Mouse (Mus musculus): Measurements from ENCODE around the gene Prrt1. TPM values are rescaled to one million over a fixed set of nuclear protein-coding genes. Genes with fewer than 3 reads are reported as not detected.

Prrt1 gene
- polyA plus RNA-seq, 1 experiment from 2014 or later: 0.64 TPM

DNA sequence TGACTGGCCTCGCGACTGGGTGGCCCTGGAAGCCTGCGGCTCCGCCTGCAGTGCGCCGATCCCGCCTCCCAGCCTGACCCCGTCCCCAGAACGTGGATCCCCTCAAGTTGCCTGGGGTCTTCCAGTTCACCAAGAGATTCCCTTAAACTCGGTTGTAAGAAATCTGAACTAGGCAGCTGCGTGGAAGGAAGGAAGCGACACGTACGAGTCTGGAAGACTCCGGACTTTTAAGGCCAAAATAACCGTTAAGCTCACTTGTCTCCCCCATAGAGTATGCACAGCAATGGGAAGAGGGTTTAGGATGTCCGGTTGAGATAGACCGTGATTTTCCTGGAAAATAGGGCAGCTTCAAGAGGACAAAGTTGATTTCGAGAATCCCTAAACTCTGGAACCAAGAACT lies 41.5 kb upstream of the Prrt1 start:
- Histone ChIP-seq H3K36me3 (ENCODE audit: control insufficient read depth, insufficient read depth, low read length) (no peaks in the 10 kb centered on the region), H3K4me2 (ENCODE audit: low read depth, low read length) (peak overlapping the region; percentile 99), H3K4me3 (ENCODE audit: low read depth, low read length) (peak overlapping the region; percentile 80), H3K4me1 (ENCODE audit: control insufficient read depth, insufficient read depth, low read length) (peaks cover 42% of the 10 kb centered on the region), H3K9me3 (ENCODE audit: control insufficient read depth, low read length) (no peaks in the 10 kb centered on the region), H3K9ac (ENCODE audit: low read depth, low read length) (peak overlapping the region; percentile 96), H3K27ac (replicated peaks; ENCODE audit: low read depth, low read length) (peak overlapping the region; percentile 97), H3K27me3 (replicated peaks; ENCODE audit: control insufficient read depth, insufficient read depth, low read length) (no peaks in the 10 kb centered on the region)
- no peak for DNase-seq (ENCODE audit: low spot score)
- no peak for ATAC-seq (ENCODE audit: low read depth)
- 4% methylated on average over 19 of the region's 19 CpGs for WGBS

DNA sequence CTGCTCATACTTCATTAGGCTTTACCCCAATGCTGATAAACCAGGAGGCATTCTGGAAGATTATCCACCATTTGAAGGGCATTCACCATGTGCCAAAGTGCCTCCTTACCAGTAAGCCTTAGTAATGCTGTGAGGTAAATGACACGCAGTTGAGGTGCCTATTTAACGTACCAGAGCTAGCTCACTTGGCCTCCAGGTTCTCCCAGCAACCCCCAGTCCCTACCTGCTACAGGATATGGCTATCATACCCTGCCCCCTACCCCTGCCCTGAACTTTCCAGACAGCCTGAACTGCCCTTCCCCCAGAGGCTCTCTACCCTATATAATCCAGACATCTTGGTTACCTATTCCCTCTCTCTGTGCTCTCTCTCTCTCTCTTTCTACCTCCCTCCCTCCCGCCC lies 40.6 kb upstream of the Prrt1 start:
- Histone ChIP-seq H3K36me3 (ENCODE audit: control insufficient read depth, insufficient read depth, low read length) (no peaks in the 10 kb centered on the region; the same call in 1 of the 2 replicates), H3K9ac (ENCODE audit: low read depth, low read length) (no peak overlapping the region), H3K4me3 (ENCODE audit: low read depth, low read length) (peak overlapping the region; percentile 80; the same call in 1 of the 2 replicates), H3K27ac (replicated peaks; ENCODE audit: low read depth, low read length) (no peak overlapping the region), H3K27me3 (replicated peaks; ENCODE audit: control insufficient read depth, insufficient read depth, low read length) (no peaks in the 10 kb centered on the region), H3K9me3 (ENCODE audit: control insufficient read depth, low read length) (no peaks in the 10 kb centered on the region), H3K4me2 (ENCODE audit: low read depth, low read length) (no peak overlapping the region), H3K4me1 (ENCODE audit: control insufficient read depth, insufficient read depth, low read length) (peaks cover 42% of the 10 kb centered on the region)
- 56% methylated on average over 3 of the region's 3 CpGs for WGBS
- no peak for ATAC-seq (ENCODE audit: low read depth)
- DNase-seq (ENCODE audit: low spot score): no peak

DNA sequence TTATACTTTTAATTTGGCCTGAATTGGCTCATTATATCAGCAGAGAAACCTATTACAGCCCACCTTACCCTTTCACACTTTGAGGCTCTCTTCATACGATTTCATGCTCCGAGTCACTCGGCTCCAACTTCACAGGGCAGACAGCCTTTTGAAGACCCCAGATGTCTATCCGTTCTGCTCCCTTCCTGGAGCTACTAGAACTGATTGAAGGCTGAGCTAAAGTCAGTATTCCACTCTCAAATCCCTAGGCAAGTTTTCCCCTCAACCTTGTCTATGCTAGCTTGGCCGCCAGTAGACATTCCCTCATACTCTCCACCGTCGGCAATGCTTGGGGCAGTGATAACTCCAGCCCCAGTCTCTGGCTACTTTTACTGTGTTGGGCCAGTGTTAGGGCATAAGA lies 40.1 kb upstream of the Prrt1 start:
- no peaks in the 10 kb centered on the region for H3K27me3 ChIP-seq (replicated peaks; ENCODE audit: control insufficient read depth, insufficient read depth, low read length)
- 36% methylated on average over 7 of the region's 7 CpGs for WGBS
- no peak for DNase-seq (ENCODE audit: low spot score)
- no peak for ATAC-seq (ENCODE audit: low read depth)
- H3K9me3 ChIP-seq (ENCODE audit: control insufficient read depth, low read length): no peaks in the 10 kb centered on the region
- H3K27ac ChIP-seq (replicated peaks; ENCODE audit: low read depth, low read length): no peak overlapping the region
- H3K36me3 ChIP-seq (ENCODE audit: control insufficient read depth, insufficient read depth, low read length): peaks cover 3% of the 10 kb centered on the region
- no peak overlapping the region for H3K4me3 ChIP-seq (ENCODE audit: low read depth, low read length)
- H3K4me2 ChIP-seq (ENCODE audit: low read depth, low read length): peak overlapping the region; percentile 67; the same call in 1 of the 2 replicates
- no peak overlapping the region for H3K9ac ChIP-seq (ENCODE audit: low read depth, low read length)
- H3K4me1 ChIP-seq (ENCODE audit: control insufficient read depth, insufficient read depth, low read length): peaks cover 47% of the 10 kb centered on the region

DNA sequence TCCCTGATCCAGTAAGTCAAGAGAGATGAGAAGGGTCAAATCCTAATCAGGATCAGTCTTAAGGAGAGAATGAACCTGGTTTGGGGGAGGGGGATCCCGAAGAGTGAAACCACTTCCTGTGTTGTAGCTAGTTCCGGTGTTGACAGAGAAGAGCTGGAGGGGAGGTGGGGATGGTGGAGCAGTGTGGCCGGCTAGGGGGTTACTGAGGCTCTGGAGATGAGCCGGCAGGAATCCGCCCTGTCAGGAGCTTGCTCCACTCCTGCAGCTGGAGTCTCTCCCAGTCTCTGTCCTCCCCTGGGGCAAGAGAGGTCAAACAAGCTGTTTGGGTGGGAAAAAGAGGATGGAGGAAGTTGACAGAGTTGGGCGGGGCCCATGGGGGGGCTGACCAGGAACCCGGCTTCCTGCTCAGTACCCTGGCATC lies 39.6 kb upstream of the Prrt1 start, which contains the start of gene Gpsm3:
Gene Gpsm3, plus strand, starts transcription at position 126 of the 421 bp plus-strand sequence.
- no peak within 1 kb of the TSS; the same call in 1 of the 2 replicates for H3K4me3 ChIP-seq (ENCODE audit: low read depth, low read length)
- peak within 1 kb of the TSS; percentile 99 for H3K27ac ChIP-seq (replicated peaks; ENCODE audit: low read depth, low read length)
- 17% methylated on average over 6 of the region's 7 CpGs for WGBS
- H3K9me3 ChIP-seq (ENCODE audit: control insufficient read depth, low read length): no peaks in the 10 kb centered on the region
- no peak within 1 kb of the TSS for H3K9ac ChIP-seq (ENCODE audit: low read depth, low read length)
- peak within 1 kb of the TSS; percentile 67 for H3K4me2 ChIP-seq (ENCODE audit: low read depth, low read length)
- H3K27me3 ChIP-seq (replicated peaks; ENCODE audit: control insufficient read depth, insufficient read depth, low read length): no peaks in the 10 kb centered on the region
- no peak for ATAC-seq (ENCODE audit: low read depth)
- H3K36me3 ChIP-seq (ENCODE audit: control insufficient read depth, insufficient read depth, low read length): peaks cover 8% of the 10 kb centered on the region
- H3K4me1 ChIP-seq (ENCODE audit: control insufficient read depth, insufficient read depth, low read length): peaks cover 52% of the 10 kb centered on the region
- peak; percentile 42 for DNase-seq (ENCODE audit: low spot score)

DNA sequence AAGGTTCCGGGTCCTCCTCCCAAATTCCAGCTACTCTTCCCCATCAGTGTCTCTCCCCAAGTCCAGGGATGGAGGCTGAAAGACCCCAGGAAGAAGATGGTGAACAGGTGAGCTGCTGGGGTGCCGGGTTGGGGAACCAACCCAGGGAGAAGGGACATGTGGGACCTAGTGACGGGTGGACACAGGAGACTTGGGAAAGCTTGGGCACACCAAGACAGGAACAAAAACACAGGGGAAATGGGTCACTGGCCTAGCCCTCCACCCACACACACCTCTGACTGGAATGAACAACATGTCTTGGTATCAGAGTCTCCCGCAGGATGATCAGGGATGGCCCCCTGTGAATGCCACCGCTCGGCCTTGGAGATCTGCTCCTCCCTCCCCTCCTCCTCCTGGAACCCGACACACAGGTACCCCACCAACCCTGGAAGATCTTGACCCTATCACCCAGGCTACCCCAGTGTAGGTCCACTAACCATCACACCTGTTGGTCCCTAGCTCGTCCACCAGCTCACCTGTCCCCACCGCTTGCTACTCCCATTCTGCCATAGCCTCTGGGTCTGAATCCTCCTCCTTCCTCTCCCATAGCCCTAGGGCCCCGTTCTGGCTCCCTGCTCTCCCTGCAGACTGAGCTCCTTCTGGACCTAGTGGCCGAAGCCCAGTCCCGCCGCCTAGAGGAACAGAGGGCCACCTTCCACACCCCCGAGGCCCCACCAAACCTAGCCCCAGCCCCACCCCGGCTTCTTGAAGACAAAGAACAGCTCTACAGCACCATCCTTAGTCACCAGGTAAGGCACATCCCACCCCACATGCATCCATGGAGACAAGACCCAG lies 39.0 kb upstream of the Prrt1 start:
- ATAC-seq (ENCODE audit: low read depth) (no peak), DNase-seq (ENCODE audit: low spot score) (no peak)
- Histone ChIP-seq H3K4me3 (ENCODE audit: low read depth, low read length) (no peak overlapping the region), H3K4me2 (ENCODE audit: low read depth, low read length) (peak overlapping the region; percentile 67), H3K36me3 (ENCODE audit: control insufficient read depth, insufficient read depth, low read length) (peaks cover 15% of the 10 kb centered on the region), H3K9ac (ENCODE audit: low read depth, low read length) (0 out of 2 replicates have a peak overlapping the region, but pooled peaks have one; percentile 98), H3K27ac (replicated peaks; ENCODE audit: low read depth, low read length) (peak overlapping the region; percentile 99; the same call in 1 of the 2 replicates), H3K4me1 (ENCODE audit: control insufficient read depth, insufficient read depth, low read length) (peaks cover 53% of the 10 kb centered on the region), H3K27me3 (replicated peaks; ENCODE audit: control insufficient read depth, insufficient read depth, low read length) (no peaks in the 10 kb centered on the region), H3K9me3 (ENCODE audit: control insufficient read depth, low read length) (no peaks in the 10 kb centered on the region)
- WGBS: 59% methylated on average over 15 of the region's 15 CpGs

DNA sequence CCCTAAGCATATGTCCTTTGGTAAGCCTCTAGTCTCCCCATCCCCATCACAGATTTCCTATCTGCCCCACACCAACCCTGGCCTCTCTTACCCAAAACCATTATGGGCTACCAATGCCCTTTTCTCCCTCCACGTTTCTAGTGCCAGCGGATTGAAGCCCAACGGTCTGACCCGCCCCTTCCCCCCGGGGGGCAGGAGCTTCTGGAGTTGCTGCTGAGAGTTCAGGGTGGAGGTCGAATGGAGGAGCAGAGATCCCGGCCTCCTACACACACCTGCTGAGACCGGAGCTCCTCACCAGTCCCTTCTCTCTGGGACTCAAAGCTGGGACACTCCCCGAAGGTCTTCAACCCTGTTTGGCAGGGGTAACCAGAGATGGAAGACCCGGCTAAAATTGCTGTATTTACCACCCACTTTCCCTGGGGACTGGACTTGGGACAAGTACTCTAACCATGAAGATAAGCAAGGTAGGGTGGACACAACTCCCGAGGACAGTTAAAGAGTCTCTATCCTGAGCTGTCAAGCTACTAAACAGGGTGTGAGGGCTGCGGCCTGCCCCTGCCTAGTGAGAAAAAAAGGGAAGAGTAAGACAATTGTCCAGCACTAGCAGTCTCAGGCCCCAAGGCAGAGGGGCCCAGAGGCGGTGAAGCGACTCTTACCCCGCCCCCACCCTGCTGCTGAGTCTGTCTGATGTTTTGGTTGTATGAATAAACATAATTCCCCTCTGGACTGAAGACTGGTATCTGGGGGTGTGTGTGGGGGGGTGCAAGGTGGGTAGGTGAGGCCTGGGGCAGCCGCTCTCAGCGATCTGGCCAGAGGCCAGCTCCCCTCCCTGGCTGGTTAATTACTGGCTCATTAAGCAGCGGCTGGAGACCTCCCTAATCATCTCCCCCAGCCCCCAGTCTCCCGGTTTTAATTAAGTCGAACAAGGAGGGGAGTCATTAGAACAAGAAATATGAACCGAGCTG lies 38.0 kb upstream of the Prrt1 start, which contains the start of gene Pbx2:
Gene Pbx2, plus strand, starts transcription at position 238 of the 965 bp plus-strand sequence.
- Histone ChIP-seq H3K4me2 (ENCODE audit: low read depth, low read length) (peak within 1 kb of the TSS; percentile 67), H3K9ac (ENCODE audit: low read depth, low read length) (peak within 1 kb of the TSS; percentile 98), H3K4me1 (ENCODE audit: control insufficient read depth, insufficient read depth, low read length) (peaks cover 47% of the 10 kb centered on the region), H3K36me3 (ENCODE audit: control insufficient read depth, insufficient read depth, low read length) (peaks cover 24% of the 10 kb centered on the region), H3K9me3 (ENCODE audit: control insufficient read depth, low read length) (no peaks in the 10 kb centered on the region), H3K4me3 (ENCODE audit: low read depth, low read length) (peak within 1 kb of the TSS; percentile 88), H3K27ac (replicated peaks; ENCODE audit: low read depth, low read length) (peak within 1 kb of the TSS; percentile 99), H3K27me3 (replicated peaks; ENCODE audit: control insufficient read depth, insufficient read depth, low read length) (no peaks in the 10 kb centered on the region)
- DNase-seq (ENCODE audit: low spot score): peak; percentile 64
- WGBS: 4% methylated on average over 21 of the region's 21 CpGs
- ATAC-seq (ENCODE audit: low read depth): no peak; the same call in 1 of the 2 replicates

DNA sequence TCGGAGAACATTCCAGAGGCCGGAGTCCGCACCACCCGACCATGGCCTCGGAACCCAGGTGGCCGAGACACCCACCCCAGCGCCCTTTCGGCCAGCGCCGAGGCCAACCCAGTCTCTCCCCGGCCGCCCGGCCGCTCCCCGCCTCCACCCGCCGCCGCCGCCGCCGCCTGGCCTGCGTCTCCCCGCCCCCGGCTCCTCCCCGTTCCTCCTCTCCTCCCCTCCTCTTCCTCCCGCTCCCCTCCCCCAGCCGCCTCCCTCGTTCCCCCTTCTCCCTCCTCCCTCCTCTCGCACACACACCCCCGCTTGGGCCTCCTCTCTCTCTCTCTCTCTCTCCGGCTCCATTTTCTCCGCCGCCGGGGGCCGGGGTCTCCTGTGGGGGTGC lies 37.3 kb upstream of the Prrt1 start:
- DNase-seq (ENCODE audit: low spot score): peak; percentile 95
- H3K9ac ChIP-seq (ENCODE audit: low read depth, low read length): peak overlapping the region; percentile 98
- no peaks in the 10 kb centered on the region for H3K9me3 ChIP-seq (ENCODE audit: control insufficient read depth, low read length)
- peak; percentile 30 for ATAC-seq (ENCODE audit: low read depth)
- no peaks in the 10 kb centered on the region for H3K27me3 ChIP-seq (replicated peaks; ENCODE audit: control insufficient read depth, insufficient read depth, low read length)
- peak overlapping the region; percentile 99 for H3K27ac ChIP-seq (replicated peaks; ENCODE audit: low read depth, low read length)
- peak overlapping the region; percentile 67 for H3K4me2 ChIP-seq (ENCODE audit: low read depth, low read length)
- WGBS: under 1% methylated on average over 17 of the region's 35 CpGs
- H3K4me3 ChIP-seq (ENCODE audit: low read depth, low read length): peak overlapping the region; percentile 88
- H3K4me1 ChIP-seq (ENCODE audit: control insufficient read depth, insufficient read depth, low read length): peaks cover 45% of the 10 kb centered on the region
- H3K36me3 ChIP-seq (ENCODE audit: control insufficient read depth, insufficient read depth, low read length): peaks cover 30% of the 10 kb centered on the region

Data from embryonic facial prominence, embryonic 14.5 days (tissue).